Mouse (Mus musculus) heart, postnatal 0 days (tissue): ENCODE measurements around the gene Ccdc32.
"Not testable (repeated sequence)": the region's sequence is repeated elsewhere in the genome, so short reads cannot be mapped to it uniquely, and the experiment has no call there.

Source experiments
- CTCF ChIP-seq: IDR thresholded peaks from 2 replicates; pipeline ENCODE4 v1.5.1; 2016; ENCODE audit warnings: antibody characterized with exemption, control low read depth, low read depth
- EP300 ChIP-seq: IDR thresholded peaks from 2 replicates; pipeline ENCODE4 v1.6.1; 2016; ENCODE audit warnings: antibody characterized with exemption, low read depth

DNA sequence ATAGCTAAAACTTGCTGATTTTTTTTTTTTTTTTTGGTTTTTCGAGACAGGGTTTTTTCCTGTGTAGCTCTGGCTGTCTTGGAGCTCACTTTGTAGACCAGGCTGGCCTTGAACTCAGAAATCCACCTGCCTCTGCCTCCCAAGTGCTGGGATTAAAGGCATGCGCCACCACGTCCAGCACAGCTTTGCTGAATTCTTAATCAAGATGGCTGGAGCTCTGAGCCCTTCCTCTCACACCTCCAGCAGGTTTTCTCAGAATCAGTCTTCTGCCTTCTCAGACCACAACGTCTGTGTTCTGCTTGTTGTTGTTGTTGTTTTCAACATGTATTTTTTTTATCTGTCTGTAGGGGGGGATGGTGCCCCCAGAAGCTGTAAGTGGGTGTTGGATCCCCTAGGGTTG, 12.9 kb downstream of the Ccdc32 start:
- TF ChIP-seq CTCF, EP300: not testable (repeated sequence)
